Mouse (Mus musculus) MN1 (cell line): ENCODE results near the gene Ebp.

ENCODE experiments used
- DNase-seq: peaks from one replicate; pipeline ENCODE4 v3.0.0-alpha.2; 2016; ENCODE audit warnings: low spot score

The Ebp gene

GRCm38 (mm10) chrX:8193419-8193723, at the start of gene Ebp:
Ebp (minus strand) TSS chrX:8193512.
- no peak for DNase-seq

- DNase-seq = no peak
These were observed 45.6 kb upstream of the Ebp start for GRCm38 (mm10) chrX:8238804-8239395.

GRCm38 (mm10) chrX:8236704-8237103, 43.4 kb upstream of the Ebp start:
- DNase-seq = no peak

GRCm38 (mm10) chrX:8233602-8234001, 40.3 kb upstream of the Ebp start:
- DNase-seq = no peak

GRCm38 (mm10) chrX:8230272-8230671, 37.0 kb upstream of the Ebp start:
- no peak for DNase-seq

- no peak for DNase-seq
These were observed 30.2 kb upstream of the Ebp start for GRCm38 (mm10) chrX:8223473-8223872.

GRCm38 (mm10) chrX:8222678-8223421, 29.5 kb upstream of the Ebp start:
- no peak for DNase-seq

- DNase-seq = no peak
These were observed 29.0 kb upstream of the Ebp start for GRCm38 (mm10) chrX:8222296-8222677.

- DNase-seq = no peak
These were observed 26.3 kb upstream of the Ebp start for GRCm38 (mm10) chrX:8219651-8220050.

GRCm38 (mm10) chrX:8218114-8218513, 24.8 kb upstream of the Ebp start:
- DNase-seq = no peak

- no peak for DNase-seq
These were observed 24.1 kb upstream of the Ebp start for GRCm38 (mm10) chrX:8217383-8217782.

GRCm38 (mm10) chrX:8211490-8212207, 18.3 kb upstream of the Ebp start:
- DNase-seq = no peak

GRCm38 (mm10) chrX:8209720-8210119, 16.4 kb upstream of the Ebp start:
- no peak for DNase-seq

GRCm38 (mm10) chrX:8207224-8207623, 13.9 kb upstream of the Ebp start:
- DNase-seq = no peak

- no peak for DNase-seq
These were observed 13.4 kb upstream of the Ebp start for GRCm38 (mm10) chrX:8206694-8207197.

GRCm38 (mm10) chrX:8206015-8206693, 12.8 kb upstream of the Ebp start, which contains the start of gene Porcn:
Porcn (minus strand) TSS chrX:8206525.
- DNase-seq = peak; percentile 52

GRCm38 (mm10) chrX:8205551-8205950, 12.2 kb upstream of the Ebp start:
- DNase-seq = no peak

- no peak for DNase-seq
These were observed 11.8 kb upstream of the Ebp start for GRCm38 (mm10) chrX:8205088-8205487.

GRCm38 (mm10) chrX:8204076-8204475, 10.8 kb upstream of the Ebp start:
- DNase-seq = no peak

- no peak for DNase-seq
These were observed 9.8 kb upstream of the Ebp start for GRCm38 (mm10) chrX:8203105-8203504.

- peak; percentile 81 for DNase-seq
These were observed 483 bp downstream of the Ebp start for GRCm38 (mm10) chrX:8192640-8193418.
